Mouse (Mus musculus) MEL (cell line): ENCODE results near the gene Hdac1.

Experiments
- CTCF ChIP-seq, 3 experiments: IDR thresholded peaks in 2 of 3; conservative IDR thresholded peaks in 1 of 3; 2 replicates each; pipeline ENCODE4 v1.5.1; 2011 to 2012; ENCODE audit warnings: low read length in 3 of 3, low read depth in 2 of 3, mild to moderate bottlenecking in 2 of 3, improper control_type of control experiment in 1 of 3, inconsistent platforms in 1 of 3, mixed read lengths in 1 of 3, moderate library complexity in 1 of 3; ENCODE audit not compliant: control insufficient read depth in 1 of 3, insufficient read depth in 1 of 3, poor library complexity in 1 of 3, severe bottlenecking in 1 of 3
- ELF1 ChIP-seq: IDR thresholded peaks from 2 replicates; pipeline ENCODE4 v1.6.1; 2014; ENCODE audit warnings: low read depth, mild to moderate bottlenecking, inconsistent platforms, low read length, improper control_type of control experiment, moderate library complexity
- EP300 ChIP-seq, 2 experiments: IDR thresholded peaks; 2 replicates each; pipeline ENCODE4 v1.6.1; 2011; ENCODE audit warnings: improper control_type of control experiment in 2 of 2, low read length in 2 of 2, low read depth in 1 of 2, mild to moderate bottlenecking in 1 of 2
- GATA1 ChIP-seq: IDR thresholded peaks from 2 replicates; pipeline ENCODE4 v1.6.1; 2011; ENCODE audit warnings: low read depth, low read length, improper control_type of control experiment
- USF1 ChIP-seq: IDR thresholded peaks from 2 replicates; pipeline ENCODE4 v1.6.1; 2014; ENCODE audit warnings: low read depth, mild to moderate bottlenecking, inconsistent platforms, low read length, improper control_type of control experiment, moderate library complexity
- ZNF384 ChIP-seq: IDR thresholded peaks from 2 replicates; pipeline ENCODE4 v1.6.1; 2012; ENCODE audit warnings: low read depth, mild to moderate bottlenecking, inconsistent platforms, low read length, improper control_type of control experiment

DNA sequence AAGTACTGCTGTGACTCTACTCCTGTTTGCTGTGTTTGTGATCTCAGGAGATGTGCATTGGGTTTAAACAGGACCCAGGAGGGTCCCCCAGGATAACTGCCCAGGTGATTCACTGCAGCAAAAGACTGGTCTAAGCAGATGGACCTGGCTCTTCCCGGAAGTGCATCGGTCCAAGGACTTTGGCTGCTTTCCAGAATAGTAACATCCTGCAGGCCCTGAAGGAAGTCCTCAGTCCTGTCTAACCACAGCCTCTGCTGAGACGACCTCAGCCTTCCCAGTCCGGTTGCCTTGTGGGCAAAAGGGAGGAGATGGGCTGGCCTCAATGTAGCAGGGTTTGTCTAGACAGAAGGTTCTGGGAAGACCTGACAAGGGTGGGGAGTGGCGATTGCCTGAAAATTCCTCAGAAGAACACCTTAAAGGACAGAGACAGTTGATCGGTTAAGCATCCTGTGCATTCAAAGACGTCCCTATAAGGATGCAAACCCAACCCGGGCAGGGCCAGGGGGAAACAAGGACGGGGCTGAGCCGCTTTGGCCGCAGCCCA is 39.5 kb downstream of the Hdac1 start:
- TF ChIP-seq ZNF384 (no peak), USF1 (no peak), EP300 (IDR thresholded peaks at IDR 0.05; ENCODE audit: low read depth in 1 of 2, low read length in 2 of 2) (no peak), CTCF (IDR thresholded peaks at IDR 0.05 in 2 of 3, conservative IDR thresholded peaks at IDR 0.05 in 1 of 3; ENCODE audit: control insufficient read depth in 1 of 3, insufficient read depth in 1 of 3, low read depth in 2 of 3, low read length in 3 of 3, poor library complexity in 1 of 3, severe bottlenecking in 1 of 3) (no peak), GATA1 (no peak), ELF1 (no peak)
